Mouse (Mus musculus) small intestine, adult 2 months (tissue): ENCODE results near the gene Cnot8. TPM values are rescaled to one million over a fixed set of nuclear protein-coding genes. Genes with fewer than 3 reads are reported as not detected.

Experiments used
- H3K27ac ChIP-seq: fragments of 200-500 bp; 2 replicates; pipeline ENCODE4 v1.5.1; 2012; ENCODE audit warnings: low read depth, low read length, control low read depth, inconsistent platforms; ENCODE audit not compliant: insufficient read depth
- H3K27me3 ChIP-seq: fragments of 200-500 bp; 2 replicates; pipeline ENCODE4 v1.6.1; 2012; ENCODE audit warnings: mild to moderate bottlenecking, moderate library complexity, low read length, inconsistent platforms; ENCODE audit not compliant: control insufficient read depth, insufficient read depth
- H3K36me3 ChIP-seq: fragments of 200-500 bp; 2 replicates; pipeline ENCODE4 v1.6.1; 2012; ENCODE audit warnings: mild to moderate bottlenecking, low read length, control low read depth, inconsistent platforms; ENCODE audit not compliant: control insufficient read depth, insufficient read depth
- H3K4me1 ChIP-seq: fragments of 200-500 bp; 2 replicates; pipeline ENCODE4 v1.6.1; 2012; ENCODE audit warnings: low read length, inconsistent platforms, mixed read lengths; ENCODE audit not compliant: control insufficient read depth, insufficient read depth, insufficient read length
- H3K4me3 ChIP-seq: fragments of 200-500 bp; 2 replicates; pipeline ENCODE4 v1.5.1; 2012; ENCODE audit warnings: low read depth, mild to moderate bottlenecking, control low read depth, inconsistent platforms, low read length, moderate library complexity
- CTCF ChIP-seq: fragments of 200-500 bp; IDR thresholded peaks from 2 replicates; pipeline ENCODE4 v1.5.1; 2012; ENCODE audit warnings: low read depth, mild to moderate bottlenecking, control low read depth, inconsistent platforms, low read length, moderate library complexity, mixed read lengths; ENCODE audit not compliant: insufficient replicate concordance, insufficient read length; ENCODE audit errors: extremely low read depth
- POLR2A ChIP-seq: fragments of 200-500 bp; IDR thresholded peaks from 2 replicates; pipeline ENCODE4 v1.6.1; 2012; ENCODE audit warnings: low read depth, mild to moderate bottlenecking, control low read depth, inconsistent platforms, low read length, moderate library complexity
- WGBS: fragments of 180-500 bp; shearing (Covaris S2); methylation state at CpG from one replicate; pipeline ENCODE4 v1.1.7; 2018; 5-methylcytosine and 5-hydroxymethylcytosine counted together
- polyA plus RNA-seq: library from polyadenylated mRNA; depleted of rRNA; stranded (reverse); fragments of >200 nt; gene quantifications from 2 replicates; pipeline ENCODE4 v1.2.3, GENCODE M21; 2012; rRNA removed

Gene Cnot8
- polyA plus RNA-seq, 1 experiment = 26.6 TPM

DNA sequence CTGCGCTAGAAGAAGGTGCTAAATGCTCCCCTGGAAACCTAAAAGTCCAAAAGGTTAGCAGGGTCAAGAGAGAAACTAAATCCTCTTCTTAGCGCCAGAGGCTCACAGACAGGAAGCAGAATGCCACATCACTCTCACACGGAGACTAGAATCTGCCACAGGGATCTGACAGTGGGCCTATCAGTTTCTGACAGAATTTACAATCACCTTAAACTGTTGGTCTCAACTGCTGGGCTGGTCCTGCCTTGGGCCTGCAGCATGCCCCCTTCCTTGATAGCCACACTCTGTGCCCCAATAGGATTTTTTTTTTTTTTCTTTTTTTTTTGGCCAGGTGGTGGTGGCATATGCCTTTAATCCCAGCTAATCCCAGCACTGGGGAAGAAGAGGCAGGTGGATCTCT, 52.9 kb downstream of the Cnot8 start:
- TF ChIP-seq CTCF (no peak), POLR2A (no peak)
- no peaks in the 10 kb centered on the region for H3K27me3 ChIP-seq
- no peak overlapping the region for H3K27ac ChIP-seq
- no peaks in the 10 kb centered on the region for H3K4me1 ChIP-seq
- WGBS = 84% methylated on average over 3 of the region's 3 CpGs
- no peak overlapping the region for H3K4me3 ChIP-seq
- H3K36me3 ChIP-seq = peaks cover 47% of the 10 kb centered on the region

DNA sequence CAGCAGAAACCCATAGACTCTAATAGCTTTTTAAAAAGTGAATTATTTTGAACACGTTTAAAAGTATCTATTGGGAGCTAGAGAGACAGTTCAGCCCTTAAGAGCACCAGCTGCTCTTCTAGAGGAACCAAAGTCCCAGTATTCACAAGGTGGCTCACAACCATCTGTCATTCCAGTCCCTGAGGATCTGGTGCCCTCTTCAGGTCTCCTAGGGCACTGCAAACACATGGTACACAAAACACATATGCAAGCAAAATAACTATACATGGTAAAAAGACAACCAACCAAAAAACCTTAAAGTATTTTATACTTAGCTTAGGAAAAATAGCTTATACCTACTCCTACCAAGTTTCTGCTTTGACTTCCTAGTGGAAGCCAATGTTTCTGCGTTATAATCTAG, 61.1 kb downstream of the Cnot8 start:
- peaks cover 26% of the 10 kb centered on the region for H3K36me3 ChIP-seq
- 95% methylated on average over 2 of the region's 2 CpGs for WGBS

DNA sequence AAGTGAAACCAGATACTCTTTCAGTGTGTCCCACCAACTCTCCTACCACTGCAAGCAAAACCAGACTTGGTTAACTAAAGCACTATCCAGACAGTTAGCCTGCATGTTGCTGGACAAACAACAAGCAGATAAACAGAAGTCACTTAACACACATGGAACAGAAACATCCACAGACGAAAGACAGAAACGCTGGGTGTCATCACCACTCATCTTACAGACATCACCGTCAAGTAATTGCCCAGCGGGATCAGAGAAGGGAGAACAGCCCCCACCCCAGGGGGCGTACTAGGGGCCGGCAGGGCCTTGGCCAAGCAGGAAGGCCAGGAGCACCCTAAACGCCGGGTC, 63.8 kb downstream of the Cnot8 start:
- H3K27ac ChIP-seq = no peak overlapping the region
- H3K36me3 ChIP-seq = peaks cover 13% of the 10 kb centered on the region
- peaks cover 2% of the 10 kb centered on the region; the same call in 1 of the 2 replicates for H3K4me1 ChIP-seq
- no peaks in the 10 kb centered on the region for H3K27me3 ChIP-seq
- peak overlapping the region; percentile 99 for H3K4me3 ChIP-seq
- 0% methylated on average over 8 of the region's 8 CpGs for WGBS
- TF ChIP-seq POLR2A (no peak), CTCF (no peak)

More for the DNA sequence above, 61.1 kb downstream of the Cnot8 start:
- H3K4me3 ChIP-seq = no peak overlapping the region
- no peaks in the 10 kb centered on the region for H3K27me3 ChIP-seq
- TF ChIP-seq CTCF (no peak), POLR2A (no peak)
- no peak overlapping the region for H3K27ac ChIP-seq
- no peaks in the 10 kb centered on the region; the same call in 1 of the 2 replicates for H3K4me1 ChIP-seq

Other genes starting within 250 kb of the Cnot8 start
- gene Larp1, start 95.1 kb upstream of the Cnot8 start, polyA plus RNA-seq = 16.9 and 25.9 TPM in 2 replicates
- 0.18 and 0.23 TPM in 2 replicates for gene Gm12248, start 11.0 kb upstream of the Cnot8 start, polyA plus RNA-seq
- gene Gemin5, start 64.4 kb downstream of the Cnot8 start, polyA plus RNA-seq = 2.5 and 3.5 TPM in 2 replicates
- 8.3 and 13.9 TPM in 2 replicates for gene Mrpl22, start 67.5 kb downstream of the Cnot8 start, polyA plus RNA-seq
- 10.8 and 27.7 TPM in 2 replicates for gene Igtp, start 95.4 kb downstream of the Cnot8 start, polyA plus RNA-seq
- 7.1 and 22.7 TPM in 2 replicates for gene Irgm2, start 95.5 kb downstream of the Cnot8 start, polyA plus RNA-seq
- gene 4930438A08Rik, start 170.6 kb downstream of the Cnot8 start, polyA plus RNA-seq = 0.28 and 0.71 TPM in 2 replicates
- 14.1 and 15.8 TPM in 2 replicates for gene Zfp692, start 202.9 kb downstream of the Cnot8 start, polyA plus RNA-seq
- 17.5 and 17.8 TPM in 2 replicates for gene Zfp672, start 226.2 kb downstream of the Cnot8 start, polyA plus RNA-seq
- 14.9 and 22.7 TPM in 2 replicates for gene Sh3bp5l, start 226.6 kb downstream of the Cnot8 start, polyA plus RNA-seq